Mouse (Mus musculus) limb, embryonic 13.5 days (tissue): ENCODE results near the gene Rabgap1. TPM values are rescaled to one million over a fixed set of nuclear protein-coding genes. Genes with fewer than 3 reads are reported as not detected.

Experiments used
- ATAC-seq: fragments of 200-750 bp; cut with Nextera tagmentation; 2 replicates; pipeline ENCODE4 v1.8.0; 2017; ENCODE audit warnings: low read depth, moderate number of reproducible peaks, moderate TSS enrichment; ENCODE audit not compliant: low FRiP score
- H3K27ac ChIP-seq: fragments of 300-500 bp; sonication (generic); 2 replicates; pipeline ENCODE4 v1.5.1; 2015; ENCODE audit warnings: inconsistent platforms, mild to moderate bottlenecking, moderate library complexity
- H3K27me3 ChIP-seq: fragments of 300-500 bp; sonication (generic); 2 replicates; pipeline ENCODE4 v1.6.1; 2015; ENCODE audit warnings: mild to moderate bottlenecking, inconsistent platforms
- H3K36me3 ChIP-seq: fragments of 300-500 bp; sonication (generic); 2 replicates; pipeline ENCODE4 v1.6.1; 2015; ENCODE audit warnings: inconsistent platforms, mild to moderate bottlenecking, moderate library complexity
- H3K4me1 ChIP-seq: fragments of 300-500 bp; sonication (generic); 2 replicates; pipeline ENCODE4 v1.6.1; 2015; ENCODE audit warnings: inconsistent platforms
- H3K4me2 ChIP-seq: fragments of 300-500 bp; sonication (generic); replicated peaks from 2 replicates; pipeline ENCODE4 v1.6.1; 2015; ENCODE audit warnings: inconsistent platforms, mild to moderate bottlenecking, moderate library complexity
- H3K4me3 ChIP-seq: fragments of 300-500 bp; sonication (generic); 2 replicates; pipeline ENCODE4 v1.5.1; 2015; ENCODE audit warnings: moderate library complexity, mild to moderate bottlenecking, inconsistent platforms
- H3K9ac ChIP-seq: fragments of 300-500 bp; sonication (generic); 2 replicates; pipeline ENCODE4 v1.6.1; 2015; ENCODE audit warnings: mild to moderate bottlenecking, inconsistent platforms
- H3K9me3 ChIP-seq: fragments of 300-500 bp; sonication (generic); 2 replicates; pipeline ENCODE4 v1.6.1; 2016; ENCODE audit warnings: inconsistent platforms
- WGBS: fragments of 180-500 bp; shearing (Covaris S2); methylation state at CpG from one replicate; pipeline ENCODE4 v1.1.7; 2015; 5-methylcytosine and 5-hydroxymethylcytosine counted together
- polyA plus RNA-seq: library from polyadenylated mRNA; unstranded; fragments of >200 nt; fragmentation: Nextera tagmentation; extraction: Ambion mirVana; gene quantifications from 2 replicates; pipeline ENCODE4 v1.2.1, GENCODE M21; 2015

Gene Rabgap1
- 52.3 and 55.9 TPM in 2 replicates for polyA plus RNA-seq

DNA sequence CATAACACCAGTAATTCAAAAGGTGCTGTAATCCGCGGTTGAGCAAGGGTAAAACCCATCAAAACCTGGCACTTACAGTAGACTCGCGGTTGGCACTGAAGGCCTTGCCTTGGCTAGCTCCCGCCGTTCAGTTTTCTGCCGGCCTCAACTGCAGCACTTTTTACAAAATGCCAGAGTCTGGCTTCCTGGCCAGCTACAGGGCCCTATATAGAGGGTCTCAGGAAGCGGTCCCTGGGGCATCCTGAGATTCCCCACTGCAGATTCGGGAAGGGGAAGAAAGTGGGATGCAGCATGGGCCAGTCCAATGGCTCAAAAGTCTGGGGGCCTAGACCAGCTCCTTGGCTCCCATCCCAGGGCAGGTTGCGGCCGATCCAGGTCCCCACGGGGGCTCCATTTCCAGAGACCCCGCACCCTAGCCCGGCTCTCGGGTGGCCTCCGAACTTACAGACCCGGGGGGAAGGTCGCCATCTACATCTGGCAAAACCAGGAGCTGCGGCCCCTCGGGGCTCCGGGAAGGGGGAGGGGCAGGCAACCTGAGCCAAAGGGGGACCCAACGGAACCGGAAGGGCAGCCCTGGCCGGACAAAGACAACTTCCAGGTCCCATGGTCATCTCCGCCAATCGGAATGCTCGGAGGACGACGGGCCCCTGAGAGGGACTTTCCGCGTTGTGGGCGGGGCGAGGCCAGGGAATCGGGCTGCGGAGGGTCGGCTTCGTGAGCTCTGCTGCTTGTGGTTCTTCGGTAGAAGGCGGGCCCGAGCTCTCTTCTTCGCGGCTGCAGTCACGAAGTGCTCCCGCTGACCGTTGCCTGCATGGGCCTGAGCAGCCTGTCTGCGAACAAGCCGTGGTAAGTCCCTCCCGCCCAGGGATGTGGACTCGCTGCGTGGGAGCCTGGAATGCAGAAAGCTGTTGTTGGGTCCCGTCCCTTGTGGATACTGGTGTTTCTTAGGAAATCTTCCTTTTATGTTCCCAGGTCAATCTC lies at the start of gene Rabgap1, which contains the start of the genes Zbtb26 and Zbtb6:
Gene Rabgap1 (plus strand): TSS at position 669 of the 981 bp plus-strand sequence.
Gene Zbtb26 (minus strand): TSS at position 525 of the 981 bp plus-strand sequence.
Gene Zbtb6 (minus strand): TSS at position 561 of the 981 bp plus-strand sequence.
- Histone ChIP-seq H3K36me3 (no peaks in the 10 kb centered on the region; the same call in 1 of the 2 replicates), H3K9me3 (no peaks in the 10 kb centered on the region)
- ATAC-seq = peak; percentile 99

DNA sequence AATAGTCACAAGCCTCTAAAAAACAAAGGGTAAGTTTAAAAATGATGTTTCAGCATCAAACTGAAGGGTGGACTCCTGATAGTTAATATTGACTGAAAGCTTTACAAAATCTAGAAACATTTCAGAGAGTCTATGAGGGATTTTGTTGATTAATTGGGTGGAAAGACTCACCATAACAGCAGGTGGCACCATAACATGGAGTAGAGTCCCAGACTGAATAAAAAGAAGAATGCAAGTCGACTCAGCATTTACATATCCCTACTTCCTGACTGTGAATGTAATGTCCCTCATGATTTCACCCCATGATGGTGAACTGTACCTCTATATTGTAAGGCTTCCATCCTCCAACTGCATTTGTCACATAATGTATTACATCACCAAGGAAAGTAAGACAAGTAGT lies 47.5 kb upstream of the Rabgap1 start:
- no peak overlapping the region for H3K4me3 ChIP-seq
- 75% methylated on average over 1 of the region's 1 CpGs for WGBS
- no peak for ATAC-seq
- no peaks in the 10 kb centered on the region for H3K4me1 ChIP-seq
- H3K9ac ChIP-seq = no peak overlapping the region
- H3K27ac ChIP-seq = no peak overlapping the region
- no peaks in the 10 kb centered on the region for H3K27me3 ChIP-seq
- H3K4me2 ChIP-seq = no peak overlapping the region
- peaks cover 48% of the 10 kb centered on the region for H3K36me3 ChIP-seq
- no peaks in the 10 kb centered on the region for H3K9me3 ChIP-seq

More for the DNA sequence above, at the start of gene Rabgap1, which contains the start of the genes Zbtb26 and Zbtb6:
- Histone ChIP-seq H3K27ac (peak within 1 kb of the TSS; percentile 88), H3K4me1 (peaks cover 27% of the 10 kb centered on the region), H3K4me3 (peak within 1 kb of the TSS; percentile 74), H3K4me2 (peak within 1 kb of the TSS; percentile 77), H3K27me3 (no peaks in the 10 kb centered on the region), H3K9ac (peak within 1 kb of the TSS; percentile 95)
- WGBS = under 1% methylated on average over 51 of the region's 51 CpGs

DNA sequence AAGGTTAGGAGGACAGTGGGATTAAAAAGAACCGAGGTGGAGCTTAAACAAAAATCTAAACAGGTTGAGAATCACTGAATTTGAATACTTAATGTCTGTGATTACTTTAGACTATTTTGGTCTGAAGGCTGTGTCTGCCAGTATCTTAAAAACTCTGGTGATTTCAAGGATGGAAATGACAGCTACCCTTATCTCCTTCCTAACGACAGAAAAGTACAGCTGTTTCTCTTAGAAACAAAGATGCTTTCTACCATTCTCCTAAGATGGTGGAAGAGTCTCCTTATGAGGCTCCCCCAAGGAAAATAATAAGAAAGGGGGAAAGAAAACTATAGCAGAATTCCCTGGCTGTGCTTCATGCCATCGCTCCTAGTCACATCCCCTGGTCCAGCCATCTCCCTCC lies 21.2 kb upstream of the Rabgap1 start:
- H3K9me3 ChIP-seq = no peaks in the 10 kb centered on the region
- H3K9ac ChIP-seq = peak overlapping the region; percentile 98
- H3K4me1 ChIP-seq = peaks cover 10% of the 10 kb centered on the region; the same call in 1 of the 2 replicates
- WGBS = 5% methylated on average over 3 of the region's 3 CpGs
- no peak for ATAC-seq
- H3K36me3 ChIP-seq = peaks cover 3% of the 10 kb centered on the region
- peak overlapping the region; percentile 96 for H3K27ac ChIP-seq
- no peaks in the 10 kb centered on the region for H3K27me3 ChIP-seq
- H3K4me2 ChIP-seq = peak overlapping the region; percentile 78
- H3K4me3 ChIP-seq = peak overlapping the region; percentile 94

DNA sequence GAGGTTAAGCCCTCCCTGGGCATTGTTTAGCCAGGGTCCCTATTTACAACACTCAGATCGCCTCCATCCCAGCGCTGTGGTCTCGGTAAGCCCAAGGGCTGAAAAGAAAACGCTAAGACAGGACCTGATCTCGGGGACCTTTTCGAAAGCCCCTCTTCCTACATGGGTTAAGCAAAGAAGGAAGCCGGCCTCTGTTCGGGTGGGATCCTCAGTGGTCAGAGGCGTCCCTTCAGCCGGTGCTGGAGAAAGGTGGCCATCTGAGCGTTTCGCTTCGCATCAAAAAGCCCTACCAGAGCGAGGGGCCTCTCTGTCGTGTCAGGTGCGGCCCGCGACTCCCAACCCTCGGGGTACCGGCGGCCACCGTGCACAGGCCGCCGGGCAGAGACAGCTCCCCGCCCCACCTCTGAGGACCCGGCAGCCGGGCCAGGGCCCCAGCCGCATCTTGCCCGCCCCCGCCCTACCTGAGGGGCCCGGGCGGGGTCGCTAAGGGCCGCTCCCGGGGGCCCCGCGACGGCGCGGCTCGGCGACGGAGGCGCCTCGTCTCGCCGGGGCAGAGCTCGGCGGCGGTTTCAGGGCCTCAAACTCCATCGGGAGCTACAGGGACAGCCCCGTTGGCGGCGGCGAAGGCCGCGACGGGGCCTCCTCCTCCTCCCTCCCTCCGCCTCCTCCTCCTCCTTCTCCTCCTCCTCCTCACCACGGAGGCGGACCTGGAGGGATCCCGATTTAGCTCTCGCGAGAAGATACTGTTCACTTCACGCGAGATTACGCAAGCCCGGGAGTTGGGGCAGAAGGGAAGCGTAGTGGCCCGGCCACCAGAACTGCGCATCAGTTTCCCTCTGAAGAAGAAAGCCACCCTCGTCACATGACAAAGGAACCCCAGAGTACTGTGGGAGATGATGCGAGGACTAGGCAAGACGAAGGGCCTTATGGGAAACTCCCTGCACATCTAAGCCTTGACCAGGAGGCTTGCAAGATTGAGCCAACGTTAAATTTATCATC lies 20.5 kb upstream of the Rabgap1 start, which contains the start of gene Rc3h2:
Gene Rc3h2 (minus strand): TSS at position 598 of the 999 bp plus-strand sequence.
- under 1% methylated on average over 70 of the region's 75 CpGs for WGBS
- H3K4me3 ChIP-seq = peak within 1 kb of the TSS; percentile 94
- H3K36me3 ChIP-seq = peaks cover 3% of the 10 kb centered on the region
- H3K4me1 ChIP-seq = peaks cover 10% of the 10 kb centered on the region; the same call in 1 of the 2 replicates
- no peaks in the 10 kb centered on the region for H3K27me3 ChIP-seq
- peak within 1 kb of the TSS; percentile 96 for H3K27ac ChIP-seq
- peak within 1 kb of the TSS; percentile 78 for H3K4me2 ChIP-seq
- H3K9ac ChIP-seq = peak within 1 kb of the TSS; percentile 98
- no peaks in the 10 kb centered on the region for H3K9me3 ChIP-seq
- ATAC-seq = peak; percentile 98

GRCm38 (mm10) chr2:37423671-37424070 lies 19.4 kb upstream of the Rabgap1 start:
- Histone ChIP-seq H3K4me3 (no peak overlapping the region), H3K9me3 (no peaks in the 10 kb centered on the region), H3K27me3 (no peaks in the 10 kb centered on the region), H3K36me3 (peaks cover 10% of the 10 kb centered on the region), H3K27ac (no peak overlapping the region), H3K4me2 (no peak overlapping the region), H3K9ac (no peak overlapping the region), H3K4me1 (peaks cover 10% of the 10 kb centered on the region; the same call in 1 of the 2 replicates)
- WGBS = 53% methylated on average over 3 of the region's 3 CpGs
- ATAC-seq = no peak

- H3K27me3 ChIP-seq = no peaks in the 10 kb centered on the region
- H3K4me2 ChIP-seq = peak overlapping the region; percentile 82
- H3K4me1 ChIP-seq = peaks cover 14% of the 10 kb centered on the region
- under 1% methylated on average over 38 of the region's 38 CpGs for WGBS
- H3K27ac ChIP-seq = peak overlapping the region; percentile 90
- H3K4me3 ChIP-seq = peak overlapping the region; percentile 88
- peak; percentile 95 for ATAC-seq
- no peaks in the 10 kb centered on the region for H3K9me3 ChIP-seq
- H3K9ac ChIP-seq = peak overlapping the region; percentile 84
- H3K36me3 ChIP-seq = peaks cover 18% of the 10 kb centered on the region
Measured at GRCm38 (mm10) chr2:37430593-37431464, 12.2 kb upstream of the Rabgap1 start.

DNA sequence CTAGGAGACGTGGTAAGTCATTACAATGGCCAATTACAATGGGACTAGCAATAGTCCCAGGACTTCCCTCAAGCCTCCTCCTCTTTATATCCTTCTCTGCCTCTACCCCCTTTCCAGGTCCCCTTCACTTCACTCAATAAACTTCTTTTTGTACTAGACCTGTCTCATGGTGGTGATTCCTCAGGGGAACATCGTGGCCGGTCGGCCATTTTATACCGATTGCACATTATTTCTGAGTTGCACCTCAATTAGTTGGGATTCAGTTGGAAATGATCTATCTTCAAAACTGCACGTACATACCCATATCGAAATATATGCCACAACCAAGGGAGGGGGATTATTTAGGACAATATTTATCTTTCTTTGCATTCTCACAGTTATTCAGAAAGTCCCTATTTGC lies 11.5 kb upstream of the Rabgap1 start:
- Histone ChIP-seq H3K4me2 (peak overlapping the region; percentile 82), H3K9ac (peak overlapping the region; percentile 84), H3K4me3 (peak overlapping the region; percentile 88), H3K9me3 (no peaks in the 10 kb centered on the region), H3K36me3 (peaks cover 26% of the 10 kb centered on the region), H3K27ac (peak overlapping the region; percentile 90; the same call in 1 of the 2 replicates), H3K27me3 (no peaks in the 10 kb centered on the region), H3K4me1 (peaks cover 14% of the 10 kb centered on the region)
- ATAC-seq = no peak
- WGBS = 30% methylated on average over 7 of the region's 7 CpGs

GRCm38 (mm10) chr2:37451667-37452375 lies 8.7 kb downstream of the Rabgap1 start:
- Histone ChIP-seq H3K9me3 (no peaks in the 10 kb centered on the region), H3K4me3 (peak overlapping the region; percentile 89), H3K4me1 (peaks cover 14% of the 10 kb centered on the region), H3K9ac (peak overlapping the region; percentile 91), H3K36me3 (no peaks in the 10 kb centered on the region; the same call in 1 of the 2 replicates), H3K27me3 (no peaks in the 10 kb centered on the region), H3K4me2 (peak overlapping the region; percentile 88), H3K27ac (peak overlapping the region; percentile 81)
- ATAC-seq = peak; percentile 99
- WGBS = 8% methylated on average over 43 of the region's 44 CpGs

GRCm38 (mm10) chr2:37452376-37452760 lies 9.3 kb downstream of the Rabgap1 start:
- H3K36me3 ChIP-seq = no peaks in the 10 kb centered on the region
- under 1% methylated on average over 17 of the region's 24 CpGs for WGBS
- peak; percentile 88 for ATAC-seq

GRCm38 (mm10) chr2:37460707-37461106 lies 17.6 kb downstream of the Rabgap1 start:
- no peak overlapping the region for H3K27ac ChIP-seq
- no peaks in the 10 kb centered on the region for H3K9me3 ChIP-seq
- WGBS = over 99% methylated on average over 4 of the region's 4 CpGs
- H3K4me3 ChIP-seq = no peak overlapping the region
- no peak overlapping the region for H3K9ac ChIP-seq
- no peaks in the 10 kb centered on the region for H3K27me3 ChIP-seq
- no peak for ATAC-seq
- no peaks in the 10 kb centered on the region for H3K4me1 ChIP-seq
- H3K36me3 ChIP-seq = no peaks in the 10 kb centered on the region
- no peak overlapping the region for H3K4me2 ChIP-seq

More at GRCm38 (mm10) chr2:37452376-37452760, 9.3 kb downstream of the Rabgap1 start:
- peak overlapping the region; percentile 88 for H3K4me2 ChIP-seq
- H3K4me1 ChIP-seq = peaks cover 14% of the 10 kb centered on the region
- no peaks in the 10 kb centered on the region for H3K9me3 ChIP-seq
- H3K9ac ChIP-seq = peak overlapping the region; percentile 91
- H3K27me3 ChIP-seq = no peaks in the 10 kb centered on the region
- peak overlapping the region; percentile 81 for H3K27ac ChIP-seq
- H3K4me3 ChIP-seq = peak overlapping the region; percentile 89
